Mouse (Mus musculus) kidney, postnatal 0 days (tissue): ENCODE measurements at regions not wholly inside any gene's neighbourhood (a gene's known extent, or its start where the extent isn't known, plus 50 kb on each side); places are given as distances from the start of the nearest gene placed in this dataset.

Experiments used
- ATAC-seq: fragments of 200-750 bp; cut with Nextera tagmentation; replicated peaks from 2 replicates; pipeline ENCODE4 v1.8.0; 2017; ENCODE audit warnings: low read depth, moderate number of reproducible peaks, moderate TSS enrichment, moderate library complexity; ENCODE audit not compliant: low FRiP score
- DNase-seq: peaks from one replicate; pipeline ENCODE4 v3.0.0-alpha.2; 2016; ENCODE audit warnings: low spot score
- H3K27ac ChIP-seq: fragments of 300-500 bp; sonication (generic); 2 replicates; pipeline ENCODE4 v1.5.1; 2014; ENCODE audit warnings: mild to moderate bottlenecking
- H3K27me3 ChIP-seq: fragments of 300-500 bp; sonication (generic); 2 replicates; pipeline ENCODE4 v1.6.1; 2014; ENCODE audit warnings: low read length, mixed read lengths; ENCODE audit not compliant: insufficient read depth
- H3K36me3 ChIP-seq: fragments of 300-500 bp; sonication (generic); 2 replicates; pipeline ENCODE4 v1.6.1; 2014; ENCODE audit warnings: low read length, mixed read lengths; ENCODE audit not compliant: insufficient read depth
- H3K4me1 ChIP-seq: fragments of 300-500 bp; sonication (generic); replicated peaks from 2 replicates; pipeline ENCODE4 v1.6.1; 2014; ENCODE audit warnings: antibody characterized with exemption, low read length, mixed read lengths; ENCODE audit not compliant: insufficient read depth
- H3K4me2 ChIP-seq: fragments of 300-500 bp; sonication (generic); 2 replicates; pipeline ENCODE4 v1.6.1; 2014; ENCODE audit warnings: mild to moderate bottlenecking, low read length, moderate library complexity, mixed read lengths
- H3K4me3 ChIP-seq: fragments of 300-500 bp; sonication (generic); replicated peaks from 2 replicates; pipeline ENCODE4 v1.5.1; 2014; ENCODE audit warnings: low read depth, low read length
- H3K9ac ChIP-seq: fragments of 300-500 bp; sonication (generic); 2 replicates; pipeline ENCODE4 v1.6.1; 2014; ENCODE audit warnings: low read depth, low read length
- H3K9me3 ChIP-seq: fragments of 300-500 bp; sonication (generic); replicated peaks from 2 replicates; pipeline ENCODE4 v1.6.1; 2016; ENCODE audit warnings: low read length, inconsistent platforms, mixed read lengths
- CTCF ChIP-seq: IDR thresholded peaks from 2 replicates; pipeline ENCODE4 v1.5.1; 2016; ENCODE audit warnings: antibody characterized with exemption, low read depth, mild to moderate bottlenecking, moderate library complexity
- WGBS: fragments of 180-500 bp; shearing (Covaris S2); extraction: QIAGEN DNeasy Blood & Tissue Kit; methylation state at CpG from one replicate; pipeline ENCODE4 v1.1.7; 2014; 5-methylcytosine and 5-hydroxymethylcytosine counted together

DNA sequence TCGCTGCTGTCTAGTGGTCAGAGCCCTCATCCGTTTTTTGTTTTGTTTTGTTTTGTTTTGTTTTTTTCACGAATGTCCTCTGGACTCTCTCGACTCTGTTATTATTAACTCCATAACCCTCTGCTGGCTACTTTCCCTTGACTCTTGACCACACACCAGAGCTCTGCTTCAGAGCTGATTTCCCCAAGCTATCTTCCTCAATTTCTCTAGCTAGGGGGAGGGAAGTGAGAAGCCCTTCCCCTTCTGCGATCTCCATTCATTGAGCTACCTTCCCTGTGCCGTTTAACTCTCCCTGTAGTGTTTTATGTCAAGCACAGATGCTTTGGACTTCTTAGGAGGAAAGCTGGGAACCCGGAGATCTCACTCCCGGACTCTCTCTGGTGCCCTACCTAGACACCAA lies 247.6 kb downstream of the Hlx start:
- ATAC-seq (no peak), DNase-seq (no peak)
- H3K36me3 ChIP-seq: no peaks in the 10 kb centered on the region
- TF ChIP-seq CTCF: no peak
- no peak overlapping the region for H3K9ac ChIP-seq
- H3K27ac ChIP-seq: no peak overlapping the region
- 73% methylated on average over 8 of the region's 8 CpGs for WGBS
- H3K4me3 ChIP-seq: no peak overlapping the region
- no peaks in the 10 kb centered on the region for H3K9me3 ChIP-seq
- H3K4me2 ChIP-seq: no peak overlapping the region
- no peaks in the 10 kb centered on the region for H3K27me3 ChIP-seq
- no peaks in the 10 kb centered on the region for H3K4me1 ChIP-seq

DNA sequence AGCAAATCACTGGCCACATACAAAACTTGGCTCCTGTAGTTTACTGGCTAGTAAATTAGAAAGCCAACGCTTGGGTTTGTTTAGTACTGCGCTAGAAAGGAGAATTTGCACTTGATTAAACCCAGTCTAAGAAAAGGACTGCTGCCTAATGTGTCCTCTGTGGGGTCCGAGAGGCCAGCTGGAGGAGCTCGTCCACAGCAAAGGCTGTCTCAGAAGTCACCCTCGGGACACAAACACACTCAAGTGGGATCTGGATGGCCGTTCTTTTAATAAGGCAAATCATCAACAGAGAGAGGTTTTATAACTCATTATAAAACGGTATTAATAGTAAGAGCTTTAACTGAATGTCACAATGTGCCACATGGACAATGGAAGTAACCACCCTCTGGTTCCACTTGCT lies 249.0 kb downstream of the Hlx start:
- Histone ChIP-seq H3K9me3 (no peaks in the 10 kb centered on the region), H3K36me3 (no peaks in the 10 kb centered on the region), H3K9ac (no peak overlapping the region), H3K27ac (no peak overlapping the region), H3K4me2 (no peak overlapping the region), H3K4me3 (no peak overlapping the region), H3K4me1 (no peaks in the 10 kb centered on the region), H3K27me3 (no peaks in the 10 kb centered on the region)
- DNase-seq (no peak), ATAC-seq (no peak)
- TF ChIP-seq CTCF: no peak
- WGBS: 83% methylated on average over 7 of the region's 7 CpGs

DNA sequence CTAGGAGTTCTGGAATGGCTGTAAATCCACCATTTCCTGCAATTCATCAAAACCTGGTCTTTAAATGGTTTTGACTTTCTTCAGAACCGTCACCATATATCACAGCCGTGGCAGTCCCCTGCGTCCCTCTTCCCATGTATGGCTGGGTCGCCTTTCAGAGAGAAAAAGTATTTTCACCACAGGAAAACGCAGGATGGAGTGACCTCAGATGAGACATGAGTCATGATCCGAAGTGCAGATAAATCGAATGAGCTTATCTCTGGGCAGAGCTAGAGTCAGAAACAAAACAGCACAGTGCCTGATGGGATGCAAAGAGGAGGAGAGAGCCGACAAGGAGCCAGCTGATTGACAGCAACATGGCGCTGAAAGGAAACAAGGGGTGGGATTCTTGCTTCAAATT lies 250.4 kb downstream of the Hlx start:
- 41% methylated on average over 9 of the region's 9 CpGs for WGBS
- Histone ChIP-seq H3K27me3 (no peaks in the 10 kb centered on the region), H3K9ac (no peak overlapping the region), H3K9me3 (no peaks in the 10 kb centered on the region), H3K4me3 (no peak overlapping the region), H3K27ac (no peak overlapping the region), H3K4me2 (no peak overlapping the region), H3K36me3 (no peaks in the 10 kb centered on the region), H3K4me1 (no peaks in the 10 kb centered on the region)
- no peak for ATAC-seq
- no peak for DNase-seq
- TF ChIP-seq CTCF: no peak

DNA sequence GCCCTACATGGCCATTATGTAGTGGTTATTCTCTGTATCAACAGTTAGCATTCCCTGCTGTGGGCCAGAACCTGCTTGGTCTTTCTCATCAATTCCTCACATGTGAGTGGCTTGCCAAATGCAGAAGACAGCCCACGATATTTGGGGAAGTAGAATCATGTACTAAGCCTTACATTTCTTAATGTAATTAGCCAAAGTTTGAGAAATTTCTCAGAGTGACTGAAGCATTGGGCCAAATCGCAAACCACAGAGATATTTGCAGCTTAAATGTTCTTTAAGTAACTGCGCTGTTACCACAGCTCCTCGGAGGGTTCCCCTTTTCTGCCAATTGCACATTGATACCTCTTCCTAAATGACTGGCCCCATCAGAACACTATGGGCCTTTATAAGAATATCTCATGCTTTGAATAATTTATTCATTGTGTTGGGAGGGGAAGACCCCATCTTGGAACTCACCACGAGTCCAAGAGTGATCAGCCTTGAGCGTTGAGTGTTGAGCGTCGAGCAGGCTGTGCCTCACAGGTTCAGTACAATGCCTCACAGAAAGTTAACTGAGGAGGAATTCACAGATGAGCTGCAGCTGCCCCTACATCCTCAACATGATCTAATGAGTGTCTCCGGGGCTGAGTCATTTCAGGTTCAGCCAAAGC lies 251.7 kb downstream of the Hlx start:
- no peak overlapping the region for H3K4me3 ChIP-seq
- ATAC-seq (no peak), DNase-seq (no peak)
- no peaks in the 10 kb centered on the region for H3K4me1 ChIP-seq
- no peaks in the 10 kb centered on the region for H3K36me3 ChIP-seq
- no peak for TF ChIP-seq CTCF
- no peaks in the 10 kb centered on the region for H3K9me3 ChIP-seq
- no peak overlapping the region for H3K27ac ChIP-seq
- no peaks in the 10 kb centered on the region for H3K27me3 ChIP-seq
- WGBS: 88% methylated on average over 9 of the region's 9 CpGs
- no peak overlapping the region for H3K4me2 ChIP-seq
- H3K9ac ChIP-seq: no peak overlapping the region

DNA sequence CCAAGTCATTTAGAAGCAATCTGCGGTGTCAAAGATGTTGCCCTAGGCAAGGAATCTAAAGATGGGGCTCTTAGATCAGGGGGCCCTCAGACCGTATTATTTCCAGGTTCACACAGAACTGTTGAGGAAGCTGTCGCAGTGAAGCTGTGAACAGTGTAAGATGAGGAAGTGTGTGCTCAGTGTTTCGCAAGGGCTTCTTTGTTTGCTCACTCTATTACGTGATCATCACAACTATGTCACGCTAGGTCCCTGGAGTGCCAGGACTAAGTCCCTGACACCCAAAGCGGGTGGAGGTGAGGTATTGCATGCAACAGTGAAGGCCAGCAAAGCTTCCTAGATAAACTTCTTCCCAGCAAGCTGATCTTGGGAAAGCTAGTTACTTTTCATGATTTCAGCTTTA lies 254.4 kb downstream of the Hlx start:
- H3K4me1 ChIP-seq: no peaks in the 10 kb centered on the region
- WGBS: 84% methylated on average over 7 of the region's 7 CpGs
- no peak overlapping the region for H3K4me3 ChIP-seq
- no peak overlapping the region for H3K9ac ChIP-seq
- no peaks in the 10 kb centered on the region for H3K27me3 ChIP-seq
- no peak for TF ChIP-seq CTCF
- ATAC-seq (no peak), DNase-seq (no peak)
- H3K36me3 ChIP-seq: no peaks in the 10 kb centered on the region
- no peaks in the 10 kb centered on the region for H3K9me3 ChIP-seq
- H3K4me2 ChIP-seq: no peak overlapping the region
- H3K27ac ChIP-seq: no peak overlapping the region

DNA sequence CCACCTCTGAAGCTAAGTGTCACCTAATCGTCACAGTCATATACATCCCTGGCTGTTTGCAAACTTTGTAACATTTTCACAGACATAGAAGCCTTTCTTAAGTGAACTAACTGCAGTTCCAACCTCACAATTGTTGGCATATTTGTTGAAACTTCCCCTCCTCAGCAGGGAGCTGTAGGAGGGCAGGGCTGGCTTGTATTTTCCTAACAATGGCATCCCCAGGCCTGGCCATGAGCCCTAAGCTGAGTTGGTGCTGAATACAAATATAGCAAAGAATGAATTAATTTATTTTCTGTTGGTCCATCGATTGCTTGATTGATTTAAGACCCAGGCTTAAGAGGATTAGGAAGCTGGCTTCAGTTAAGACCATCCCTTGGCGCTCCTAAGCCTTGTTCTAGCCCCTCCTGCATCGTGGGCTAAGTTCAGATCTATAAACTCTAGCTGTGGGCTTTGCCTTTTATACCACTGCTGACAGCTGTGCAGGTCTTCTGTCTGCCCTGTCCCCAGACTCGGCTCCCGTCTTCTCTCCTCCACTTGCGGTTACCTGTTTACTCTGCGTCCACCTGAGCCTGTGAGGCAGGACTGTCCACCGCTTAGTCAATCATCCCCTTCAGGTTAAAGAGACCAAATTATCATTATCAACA lies 269.8 kb downstream of the Hlx start:
- H3K27me3 ChIP-seq: no peaks in the 10 kb centered on the region
- TF ChIP-seq CTCF: no peak
- DNase-seq (no peak), ATAC-seq (no peak)
- H3K4me3 ChIP-seq: no peak overlapping the region
- H3K4me1 ChIP-seq: no peaks in the 10 kb centered on the region
- H3K9me3 ChIP-seq: no peaks in the 10 kb centered on the region
- no peaks in the 10 kb centered on the region for H3K36me3 ChIP-seq
- H3K27ac ChIP-seq: no peak overlapping the region
- 73% methylated on average over 9 of the region's 9 CpGs for WGBS
- H3K9ac ChIP-seq: no peak overlapping the region
- H3K4me2 ChIP-seq: no peak overlapping the region

DNA sequence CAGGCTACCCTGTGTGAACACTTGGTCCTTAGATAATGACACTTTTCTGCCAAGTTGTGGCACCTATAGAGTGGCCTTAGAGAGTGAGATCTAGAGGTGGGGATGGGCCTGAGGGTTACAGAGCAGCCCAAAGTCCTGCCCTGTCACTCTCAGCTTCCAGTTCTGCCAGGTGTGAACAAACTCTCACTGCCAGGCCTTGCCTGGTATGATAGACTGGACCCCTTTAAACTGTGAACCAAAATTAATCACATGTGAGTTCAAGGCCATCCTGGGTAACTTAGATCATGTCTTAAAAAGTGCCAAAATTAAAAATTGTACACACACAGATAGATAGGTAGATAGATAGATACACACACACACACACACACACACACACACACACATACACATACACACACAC lies 271.0 kb downstream of the Hlx start:
- DNase-seq (no peak), ATAC-seq (no peak)

More for the DNA sequence above, 271.0 kb downstream of the Hlx start:
- H3K4me1 ChIP-seq: no peaks in the 10 kb centered on the region
- no peak for TF ChIP-seq CTCF
- H3K9me3 ChIP-seq: no peaks in the 10 kb centered on the region
- no peak overlapping the region for H3K4me2 ChIP-seq
- no peak overlapping the region for H3K4me3 ChIP-seq
- no peak overlapping the region for H3K9ac ChIP-seq
- no peaks in the 10 kb centered on the region for H3K27me3 ChIP-seq
- no peak overlapping the region for H3K27ac ChIP-seq
- H3K36me3 ChIP-seq: no peaks in the 10 kb centered on the region
